Comparison of ENCODE assay signal across 14 mouse cellular contexts in genomic region chr5:21411261-21411666, GRCm38 (mm10). TPM values are rescaled to one million over a fixed set of nuclear protein-coding genes. Genes with fewer than 3 reads are reported as not detected.
A peak's percentile ranks its signal among the peaks of the same experiment; 100 is the strongest.
DNase-seq lines count a peak whose midpoint lies in the region; ATAC-seq and TF ChIP-seq lines count a peak whose summit lies in the region.
"Had no signal": no experiment of that assay in that cellular context is flagged by ENCODE, and none has a peak within 500 bp of the region (broad histone marks: within the 10 kb centered on the region; RNA-seq: fewer than 3 reads in every experiment).

No protein-coding gene starts in this region.

- no peaks in the 10 kb centered on the region for H3K4me1 ChIP-seq in lung, postnatal 0 days (ENCODE audit: insufficient read depth, low read depth, low read length)
- H3K4me1 ChIP-seq in lung, adult 2 months (ENCODE audit: control insufficient read depth, insufficient read depth, low read length), result no peaks in the 10 kb centered on the region; the same call in 1 of the 2 replicates
- no peaks in the 10 kb centered on the region for H3K4me1 ChIP-seq in hindbrain, embryonic 16.5 days (ENCODE audit: control insufficient read depth, insufficient read depth, low read depth, low read length)
- H3K4me1 ChIP-seq in cerebellum, adult 2 months (ENCODE audit: control insufficient read depth, insufficient read depth, low read length), result no peaks in the 10 kb centered on the region
- H3K4me1 ChIP-seq: embryonic facial prominence, embryonic 13.5 days; intestine, embryonic 15.5 days had no signal

- no peak overlapping the region for H3K9ac ChIP-seq in lung, postnatal 0 days (replicated peaks; ENCODE audit: low read depth)
- H3K9ac ChIP-seq in hindbrain, embryonic 16.5 days (ENCODE audit: low read depth, low read length), result no peak overlapping the region
- H3K9ac ChIP-seq: embryonic facial prominence, embryonic 13.5 days; intestine, embryonic 15.5 days had no signal

- TF ChIP-seq EP300 in lung, postnatal 0 days (IDR thresholded peaks at IDR 0.05), result no peak

- no peak for TF ChIP-seq POLR2A in lung, adult 2 months (IDR thresholded peaks at IDR 0.05; ENCODE audit: borderline replicate concordance, extremely low read depth, low read depth, low read length)
- no peak for TF ChIP-seq POLR2A in cerebellum, adult 2 months (IDR thresholded peaks at IDR 0.05; ENCODE audit: borderline replicate concordance, insufficient read depth, low read length)

- no peaks in the 10 kb centered on the region for H3K9me3 ChIP-seq in lung, postnatal 0 days (ENCODE audit: low read length)
- no peaks in the 10 kb centered on the region for H3K9me3 ChIP-seq in hindbrain, embryonic 16.5 days (ENCODE audit: control insufficient read depth, low read length)
- H3K9me3 ChIP-seq: embryonic facial prominence, embryonic 13.5 days; intestine, embryonic 15.5 days had no signal

- no peak overlapping the region for H3K4me2 ChIP-seq in lung, postnatal 0 days (replicated peaks; ENCODE audit: low read depth, low read length)
- no peak overlapping the region for H3K4me2 ChIP-seq in hindbrain, embryonic 16.5 days (ENCODE audit: low read length)
- H3K4me2 ChIP-seq: embryonic facial prominence, embryonic 13.5 days; intestine, embryonic 15.5 days had no signal

- peak; percentile 39 for DNase-seq in lung, postnatal 0 days (ENCODE audit: low spot score)
- DNase-seq in lung, adult 2 months, result no peak
- peak; percentile 48 to 50 for DNase-seq in thymus, postnatal 36 days
- no peak for DNase-seq in cerebellum, adult 2 months
- DNase-seq in frontal cortex, postnatal 14 days (ENCODE audit: low spot score in 2 of 2), result no peak
- DNase-seq: gastrocnemius, postnatal 10 days; midbrain, embryonic 14.5 days; right cerebral cortex, postnatal 14 days had no signal

- ATAC-seq in lung, postnatal 0 days, result peak; percentile 16; the same call in 1 of the 2 replicates
- ATAC-seq in inflammation-experienced regulatory T-cells, adult 6 months, result peak; percentile 88
- ATAC-seq in monocyte, adult 5-6 weeks (replicated peaks; ENCODE audit: insufficient number of reproducible peaks, low FRiP score, low TSS enrichment, poor library complexity, severe bottlenecking), result peak; percentile 94
- ATAC-seq in hindbrain, embryonic 16.5 days, result no peak
- ATAC-seq: intestine, embryonic 15.5 days had no signal

- no peaks in the 10 kb centered on the region for H3K36me3 ChIP-seq in lung, postnatal 0 days (ENCODE audit: insufficient read depth, low read length)
- no peaks in the 10 kb centered on the region for H3K36me3 ChIP-seq in hindbrain, embryonic 16.5 days (ENCODE audit: control insufficient read depth, insufficient read depth, low read length)
- H3K36me3 ChIP-seq: embryonic facial prominence, embryonic 13.5 days; intestine, embryonic 15.5 days had no signal

- 74% methylated on average over 5 of the region's 5 CpGs for WGBS in lung, postnatal 0 days
- 64% methylated on average over 5 of the region's 5 CpGs for WGBS in lung, adult 2 months
- WGBS in hindbrain, embryonic 16.5 days, result 93% methylated on average over 5 of the region's 5 CpGs
- WGBS in cerebellum, adult 2 months, result 87% methylated on average over 5 of the region's 5 CpGs

- no peaks in the 10 kb centered on the region for H3K27me3 ChIP-seq in lung, postnatal 0 days (replicated peaks; ENCODE audit: insufficient read depth, low read length)
- H3K27me3 ChIP-seq in hindbrain, embryonic 16.5 days (replicated peaks; ENCODE audit: control insufficient read depth, insufficient read depth, low read length), result no peaks in the 10 kb centered on the region
- no peaks in the 10 kb centered on the region; the same call in 1 of the 2 replicates for H3K27me3 ChIP-seq in cerebellum, adult 2 months (ENCODE audit: control insufficient read depth, insufficient read depth, low read length)
- H3K27me3 ChIP-seq: embryonic facial prominence, embryonic 13.5 days; intestine, embryonic 15.5 days had no signal

- no peak overlapping the region for H3K4me3 ChIP-seq in lung, postnatal 0 days (ENCODE audit: low read depth, low read length)
- H3K4me3 ChIP-seq in lung, adult 2 months (replicated peaks; ENCODE audit: extremely low read depth, low read depth, low read length), result no peak overlapping the region
- no peak overlapping the region for H3K4me3 ChIP-seq in hindbrain, embryonic 16.5 days (ENCODE audit: low read length)
- no peak overlapping the region for H3K4me3 ChIP-seq in cerebellum, adult 2 months (replicated peaks; ENCODE audit: insufficient read depth, low read depth, low read length)
- H3K4me3 ChIP-seq: embryonic facial prominence, embryonic 13.5 days; intestine, embryonic 15.5 days had no signal

- TF ChIP-seq CTCF in lung, postnatal 0 days (IDR thresholded peaks at IDR 0.05), result no peak
- no peak for TF ChIP-seq CTCF in lung, adult 2 months (IDR thresholded peaks at IDR 0.05; ENCODE audit: insufficient read depth, low read length)
- no peak for TF ChIP-seq CTCF in cerebellum, adult 2 months (IDR thresholded peaks at IDR 0.05; ENCODE audit: borderline replicate concordance, insufficient read depth, low read depth, low read length)

- no peak overlapping the region for H3K27ac ChIP-seq in lung, postnatal 0 days (ENCODE audit: low read length)
- no peak overlapping the region for H3K27ac ChIP-seq in hindbrain, embryonic 16.5 days (ENCODE audit: low read depth, low read length)
- no peak overlapping the region for H3K27ac ChIP-seq in cerebellum, adult 2 months (ENCODE audit: insufficient read depth, low read length)
- H3K27ac ChIP-seq: embryonic facial prominence, embryonic 13.5 days; intestine, embryonic 15.5 days had no signal

RNA-seq across cellular contexts. Expression of gene Ccdc146, which starts 13.2 kb away (rescaled TPM):
- polyA plus RNA-seq in lung, postnatal 0 days (2015; fragmentation: Nextera tagmentation; extraction: Ambion mirVana), result 3.4 and 6.0 TPM in 2 replicates
- 0.97 and 1.3 TPM in 2 replicates for polyA plus RNA-seq in lung, adult 2 months (2012; rRNA removed)
- 1 to 10 TPM in 1 of 3 experiments, under 1 TPM in 2; 0.28 to 1.7 (median 0.70) TPM for polyA plus RNA-seq in inflammation-experienced regulatory T-cells, adult 6 months (2017; shearing (Covaris generic))
- 0.10 to 0.32 TPM in 2 of 3 replicates, not detected in the other for total RNA-seq in monocyte, adult 5-6 weeks (2017)
- polyA plus RNA-seq in hindbrain, embryonic 16.5 days (2015; fragmentation: Nextera tagmentation; extraction: Ambion mirVana), result 0.75 and 0.76 TPM in 2 replicates
- polyA plus RNA-seq in cerebellum, adult 2 months (2012; rRNA removed), result 0.33 and 0.73 TPM in 2 replicates
- total RNA-seq: ES-E14 had no signal
- polyA plus RNA-seq: embryonic facial prominence, embryonic 13.5 days had no signal

RNA-seq across cellular contexts. Expression of gene Fam185a, which starts 13.5 kb away (rescaled TPM):
- 1.7 and 2.8 TPM in 2 replicates for polyA plus RNA-seq in lung, postnatal 0 days (2015; fragmentation: Nextera tagmentation; extraction: Ambion mirVana)
- 1.2 TPM in 2 replicates for polyA plus RNA-seq in lung, adult 2 months (2012; rRNA removed)
- polyA plus RNA-seq in inflammation-experienced regulatory T-cells, adult 6 months (2017; shearing (Covaris generic)), result 1 to 10 TPM; 2.4 to 4.8 (median 2.7) TPM
- total RNA-seq in monocyte, adult 5-6 weeks (2017), result 3.5 to 6.2 TPM (median 4.4 TPM) in 3 replicates
- polyA plus RNA-seq in hindbrain, embryonic 16.5 days (2015; fragmentation: Nextera tagmentation; extraction: Ambion mirVana), result 9.0 and 10.3 TPM in 2 replicates
- polyA plus RNA-seq in cerebellum, adult 2 months (2012; rRNA removed), result 7.6 and 8.0 TPM in 2 replicates

RNA-seq across cellular contexts. Expression of gene Fgl2, which starts 38.8 kb away (rescaled TPM):
- 8.7 and 10.5 TPM in 2 replicates for polyA plus RNA-seq in lung, postnatal 0 days (2015; fragmentation: Nextera tagmentation; extraction: Ambion mirVana)
- polyA plus RNA-seq in lung, adult 2 months (2012; rRNA removed), result 11.8 and 12.6 TPM in 2 replicates
- 10 to 100 TPM; 20.4 to 31.5 (median 24.2) TPM for polyA plus RNA-seq in inflammation-experienced regulatory T-cells, adult 6 months (2017; shearing (Covaris generic))
- 111 to 206 TPM (median 113 TPM) in 3 replicates for total RNA-seq in monocyte, adult 5-6 weeks (2017)
- 3.1 and 4.9 TPM in 2 replicates for polyA plus RNA-seq in hindbrain, embryonic 16.5 days (2015; fragmentation: Nextera tagmentation; extraction: Ambion mirVana)
- 0.59 and 1.1 TPM in 2 replicates for polyA plus RNA-seq in cerebellum, adult 2 months (2012; rRNA removed)

Comparison
In these comparisons a context has a peak if more than half of its experiments do, and no peak if none do; other contexts are left out.
1. DNase-seq: peak in lung, postnatal 0 days (single experiment) and thymus, postnatal 36 days (2 of 2); none in lung, adult 2 months (single experiment), cerebellum, adult 2 months (0 of 2) and frontal cortex, postnatal 14 days (0 of 2).